In the genomic region with DNA sequence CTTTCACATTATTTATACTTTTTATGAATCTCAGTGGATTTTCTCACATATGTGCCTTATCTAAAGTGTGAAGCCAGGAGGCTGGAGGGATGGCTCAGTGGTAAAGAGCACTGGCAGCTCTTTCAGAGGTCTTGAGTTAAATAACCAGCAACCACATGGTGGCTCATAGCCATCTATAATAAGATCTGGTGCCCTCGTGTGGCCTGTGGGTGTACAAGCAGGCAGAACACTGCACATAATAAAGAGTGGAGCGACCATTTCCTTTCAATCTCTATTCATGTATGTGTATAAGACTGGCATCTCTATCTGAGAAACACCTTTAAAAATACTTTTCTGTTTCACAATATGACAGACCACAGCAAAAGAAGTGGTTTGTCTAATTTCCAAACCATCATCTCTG, we compare ENCODE assay signal across 8 mouse cellular contexts.
DNase-seq lines count a peak whose midpoint lies in the region; TF ChIP-seq lines count a peak whose summit lies in the region.

No protein-coding gene starts in this region.

- no peak overlapping the region for H3K27ac ChIP-seq in cortical plate, adult 2 months (ENCODE audit: insufficient read depth, low read length)

- H3K4me3 ChIP-seq in cortical plate, adult 2 months (ENCODE audit: insufficient read depth, low read length) = no peak overlapping the region

- no peak for TF ChIP-seq POLR2A in cortical plate, adult 2 months (IDR thresholded peaks at IDR 0.05; ENCODE audit: extremely low read depth, insufficient read depth, low read length)

- peak; percentile 29; the same call in 1 of the 2 replicates for TF ChIP-seq CTCF in cortical plate, adult 2 months (IDR thresholded peaks at IDR 0.05; ENCODE audit: extremely low read depth, insufficient read depth, low read length)

- DNase-seq in left cerebral cortex, postnatal 14 days (ENCODE audit: low spot score in 2 of 2) = peak; percentile 24 to 53
- no peak for DNase-seq in left cerebral cortex, adult 11 months (ENCODE audit: low spot score)
- DNase-seq in NIH3T3 (ENCODE audit: low read depth) = peak; percentile 68
- peak; percentile 32 for DNase-seq in kidney, adult 18-20 months
- DNase-seq in lung, postnatal 10 days = peak; percentile 48
- DNase-seq in spleen, postnatal 4 days (ENCODE audit: low spot score in 2 of 2) = peak; percentile 18 to 62
- no peak for DNase-seq in left cerebral cortex, postnatal 36 days (ENCODE audit: low spot score in 2 of 2)

- no peaks in the 10 kb centered on the region for H3K4me1 ChIP-seq in cortical plate, adult 2 months (ENCODE audit: control insufficient read depth, insufficient read depth, low read length)

- intact Hi-C loops in left cerebral cortex, postnatal 14 days (cut with DNase I) = no loop called here
- intact Hi-C loops in left cerebral cortex, postnatal 36 days (cut with DNase I) = no loop called here

Comparison
In these comparisons a context has a peak if more than half of its experiments do, and no peak if none do; other contexts are left out.
1. DNase-seq: peak in left cerebral cortex, postnatal 14 days (2 of 2), NIH3T3 (single experiment), kidney, adult 18-20 months (single experiment), lung, postnatal 10 days (single experiment) and spleen, postnatal 4 days (2 of 2); none in left cerebral cortex, adult 11 months (single experiment) and left cerebral cortex, postnatal 36 days (0 of 2).